Mouse (Mus musculus) spleen, adult 12 weeks (tissue): ENCODE results near the gene Atg9b.
A peak's percentile ranks its signal among the peaks of the same experiment; 100 is the strongest.

Experiments used
- DNase-seq: peaks from one replicate; pipeline ENCODE4 v3.0.0; 2022; ENCODE audit warnings: low spot score

The Atg9b gene

GRCm38 (mm10) chr5:24381486-24381885 lies 10.5 kb downstream of the Atg9b start:
- no peak for DNase-seq

GRCm38 (mm10) chr5:24380499-24380898 lies 11.4 kb downstream of the Atg9b start:
- DNase-seq = no peak

- DNase-seq = no peak
Measured at GRCm38 (mm10) chr5:24379501-24379900, 12.4 kb downstream of the Atg9b start.

GRCm38 (mm10) chr5:24378700-24379099 lies 13.2 kb downstream of the Atg9b start:
- DNase-seq = no peak

- no peak for DNase-seq
Measured at GRCm38 (mm10) chr5:24374666-24375328, 17.1 kb downstream of the Atg9b start.

GRCm38 (mm10) chr5:24374216-24374615 lies 17.7 kb downstream of the Atg9b start:
- no peak for DNase-seq

- no peak for DNase-seq
Measured at GRCm38 (mm10) chr5:24373807-24374206, 18.1 kb downstream of the Atg9b start.

GRCm38 (mm10) chr5:24369767-24370166 lies 22.2 kb downstream of the Atg9b start:
- no peak for DNase-seq

- no peak for DNase-seq
Measured at GRCm38 (mm10) chr5:24366426-24366825, 25.5 kb downstream of the Atg9b start.

- no peak for DNase-seq
Measured at GRCm38 (mm10) chr5:24365528-24365927, 26.4 kb downstream of the Atg9b start.

- DNase-seq = no peak
Measured at GRCm38 (mm10) chr5:24364963-24365362, 27.0 kb downstream of the Atg9b start.

GRCm38 (mm10) chr5:24364508-24364907 lies 27.4 kb downstream of the Atg9b start, which contains the start of gene Nos3:
Gene Nos3, plus strand, starts transcription at chr5:24364810.
- no peak for DNase-seq

- DNase-seq = no peak
Measured at GRCm38 (mm10) chr5:24364061-24364460, 27.9 kb downstream of the Atg9b start.

- no peak for DNase-seq
Measured at GRCm38 (mm10) chr5:24363467-24363866, 28.5 kb downstream of the Atg9b start.

GRCm38 (mm10) chr5:24360792-24361454 lies 31.0 kb downstream of the Atg9b start:
- DNase-seq = peak; percentile 44

- no peak for DNase-seq
Measured at GRCm38 (mm10) chr5:24357461-24357860, 34.5 kb downstream of the Atg9b start.

- DNase-seq = no peak
Measured at GRCm38 (mm10) chr5:24356764-24357163, 35.2 kb downstream of the Atg9b start.

GRCm38 (mm10) chr5:24353327-24353726 lies 38.6 kb downstream of the Atg9b start:
- DNase-seq = no peak

- DNase-seq = no peak
Measured at GRCm38 (mm10) chr5:24352251-24352859, 39.6 kb downstream of the Atg9b start.

- DNase-seq = no peak
Measured at GRCm38 (mm10) chr5:24351701-24352171, 40.2 kb downstream of the Atg9b start.

- no peak for DNase-seq
Measured at GRCm38 (mm10) chr5:24351278-24351677, 40.7 kb downstream of the Atg9b start, which contains the start of gene Kcnh2. Gene Kcnh2, minus strand, starts transcription at chr5:24351604.

GRCm38 (mm10) chr5:24350531-24351250 lies 41.3 kb downstream of the Atg9b start:
- DNase-seq = no peak
